Mouse (Mus musculus) liver, embryonic 14.5 days (tissue): Measurements from ENCODE around the gene Snx32. TPM values are rescaled to one million over a fixed set of nuclear protein-coding genes. Genes with fewer than 3 reads are reported as not detected.

Source experiments
- ATAC-seq: fragments of 200-750 bp; cut with Nextera tagmentation; 2 replicates; pipeline ENCODE4 v1.8.0; 2017; ENCODE audit warnings: moderate number of reproducible peaks, mild to moderate bottlenecking, moderate library complexity; ENCODE audit not compliant: insufficient read depth
- DNase-seq, 3 experiments: peaks; one replicate each; pipeline ENCODE4 v3.0.0-alpha.2; 2012 to 2013; ENCODE audit warnings: low read depth in 3 of 3, low spot score in 3 of 3
- H3K27ac ChIP-seq: fragments of 300-500 bp; sonication (generic); 2 replicates; pipeline ENCODE4 v1.5.1; 2014; ENCODE audit warnings: moderate library complexity, mild to moderate bottlenecking, control low read depth, inconsistent platforms
- H3K27me3 ChIP-seq: fragments of 300-500 bp; sonication (generic); 2 replicates; pipeline ENCODE4 v1.6.1; 2014; ENCODE audit warnings: mild to moderate bottlenecking, low read length, moderate library complexity; ENCODE audit not compliant: control insufficient read depth, insufficient read depth
- H3K36me3 ChIP-seq: fragments of 300-500 bp; sonication (generic); replicated peaks from 2 replicates; pipeline ENCODE4 v1.6.1; 2014; ENCODE audit warnings: low read depth; ENCODE audit not compliant: control insufficient read depth, insufficient read depth
- H3K4me1 ChIP-seq, 2 experiments: fragments of 200-500 bp in 1 of 2; fragments of 300-500 bp in 1 of 2; sonication (generic) in 1 of 2; replicated peaks; 2 replicates each; pipeline ENCODE4 v1.6.1; 2012 to 2014; ENCODE audit warnings: antibody characterized with exemption in 1 of 2, inconsistent platforms in 1 of 2, low read length in 1 of 2; ENCODE audit not compliant: control insufficient read depth in 2 of 2, insufficient read depth in 2 of 2
- H3K4me2 ChIP-seq: fragments of 300-500 bp; sonication (generic); 2 replicates; pipeline ENCODE4 v1.6.1; 2014; ENCODE audit warnings: low read depth, mild to moderate bottlenecking, control low read depth, moderate library complexity
- H3K4me3 ChIP-seq, 2 experiments: fragments of 200-500 bp in 1 of 2; fragments of 300-500 bp in 1 of 2; sonication (generic) in 1 of 2; 2 replicates each; pipeline ENCODE4 v1.5.1; 2012 to 2014; ENCODE audit warnings: low read depth in 2 of 2, low read length in 2 of 2, mild to moderate bottlenecking in 2 of 2, control low read depth in 1 of 2, inconsistent platforms in 1 of 2, moderate library complexity in 1 of 2; ENCODE audit not compliant: insufficient read depth in 1 of 2
- H3K9ac ChIP-seq: fragments of 300-500 bp; sonication (generic); replicated peaks from 2 replicates; pipeline ENCODE4 v1.6.1; 2014; ENCODE audit warnings: mild to moderate bottlenecking, control low read depth, moderate library complexity
- H3K9me3 ChIP-seq: fragments of 300-500 bp; sonication (generic); 2 replicates; pipeline ENCODE4 v1.6.1; 2016; ENCODE audit warnings: low read length, mixed read lengths; ENCODE audit not compliant: control insufficient read depth
- CTCF ChIP-seq: IDR thresholded peaks from 2 replicates; pipeline ENCODE4 v1.5.1; 2016; ENCODE audit warnings: antibody characterized with exemption, low read depth, control low read depth
- EP300 ChIP-seq: IDR thresholded peaks from 2 replicates; pipeline ENCODE4 v1.6.1; 2016; ENCODE audit warnings: antibody characterized with exemption, low read depth
- WGBS: fragments of 180-500 bp; shearing (Covaris S2); extraction: QIAGEN DNeasy Blood & Tissue Kit; methylation state at CpG from one replicate; pipeline ENCODE4 v1.1.7; 2014; ENCODE audit not compliant: insufficient replicate concordance; 5-methylcytosine and 5-hydroxymethylcytosine counted together
- polyA plus RNA-seq, 2 experiments: library from polyadenylated mRNA; depleted of rRNA in 1 of 2; stranded (reverse) in 1 of 2; unstranded in 1 of 2; fragments of >200 nt; fragmentation: Nextera tagmentation in 1 of 2; extraction: Ambion mirVana in 1 of 2; gene quantifications; 2 replicates each; pipeline versions ENCODE4 v1.2.1 to v1.2.3; 2012 to 2014

Gene Snx32
- polyA plus RNA-seq, 2 experiments, result 4.7 to 9.0 TPM

- WGBS, result 3% methylated on average over 26 of the region's 26 CpGs
- H3K9ac ChIP-seq, result peak overlapping the region; percentile 67
- H3K27ac ChIP-seq, result no peak overlapping the region
- H3K27me3 ChIP-seq, result no peaks in the 10 kb centered on the region
- H3K4me1 ChIP-seq, result peaks cover 19 to 22% of the 10 kb centered on the region in 2 experiments
- no peak for DNase-seq
- H3K9me3 ChIP-seq, result no peaks in the 10 kb centered on the region
- TF ChIP-seq EP300, result no peak
- TF ChIP-seq CTCF, result no peak
- peak overlapping the region; percentile 77 for H3K4me2 ChIP-seq
- peak overlapping the region; percentile 68 to 69 for H3K4me3 ChIP-seq
- no peaks in the 10 kb centered on the region for H3K36me3 ChIP-seq
- no peak; the same call in 1 of the 2 replicates for ATAC-seq
Measured at GRCm38 (mm10) chr19:5456241-5456921, 54.0 kb downstream of the Snx32 start.

- Histone ChIP-seq H3K27me3 (no peaks in the 10 kb centered on the region), H3K9ac (no peak overlapping the region), H3K27ac (no peak overlapping the region), H3K36me3 (no peaks in the 10 kb centered on the region), H3K4me1 (peaks cover 14 to 19% of the 10 kb centered on the region in 2 experiments), H3K4me3 (no peak overlapping the region), H3K4me2 (peak overlapping the region; percentile 77), H3K9me3 (no peaks in the 10 kb centered on the region)
- WGBS, result 61% methylated on average over 8 of the region's 8 CpGs
- TF ChIP-seq EP300 (no peak), CTCF (no peak)
- ATAC-seq (no peak), DNase-seq (no peak)
Measured at GRCm38 (mm10) chr19:5455568-5455967, 54.8 kb downstream of the Snx32 start.

- 81% methylated on average over 12 of the region's 12 CpGs for WGBS
- Histone ChIP-seq H3K9ac (no peak overlapping the region), H3K4me3 (no peak overlapping the region)
Measured at GRCm38 (mm10) chr19:5455037-5455436, 55.3 kb downstream of the Snx32 start.

DNA sequence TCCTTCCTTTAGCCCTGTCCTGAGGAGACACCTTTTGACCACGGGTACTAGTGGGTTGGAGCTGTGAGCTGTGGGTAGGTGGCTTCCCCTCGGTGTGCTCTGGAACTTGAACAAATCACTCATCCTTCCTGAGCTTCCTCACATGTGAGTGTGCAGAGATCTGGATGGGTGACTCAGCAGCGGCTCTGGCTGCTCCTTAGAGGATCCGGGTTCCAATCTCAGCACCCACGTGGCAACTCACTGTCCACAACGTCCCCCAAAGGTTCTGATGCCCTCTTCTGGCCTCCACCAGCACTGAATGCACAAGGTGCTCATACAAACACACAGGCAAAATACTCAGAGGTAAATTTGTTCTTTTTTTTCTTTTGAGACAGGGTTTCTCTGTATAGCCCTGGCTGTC lies 58.6 kb downstream of the Snx32 start:
- Histone ChIP-seq H3K4me2 (no peak overlapping the region), H3K36me3 (no peaks in the 10 kb centered on the region), H3K9ac (no peak overlapping the region), H3K4me3 (no peak overlapping the region), H3K4me1 (peaks cover 5 to 20% of the 10 kb centered on the region in 2 experiments), H3K27ac (no peak overlapping the region), H3K27me3 (peaks cover 34% of the 10 kb centered on the region), H3K9me3 (no peaks in the 10 kb centered on the region)
- ATAC-seq (no peak), DNase-seq (no peak)
- WGBS, result 46% methylated on average over 6 of the region's 6 CpGs
- no peak for TF ChIP-seq CTCF
- no peak for TF ChIP-seq EP300

More at GRCm38 (mm10) chr19:5455037-5455436, 55.3 kb downstream of the Snx32 start:
- no peak for ATAC-seq
- no peaks in the 10 kb centered on the region for H3K9me3 ChIP-seq
- TF ChIP-seq CTCF (no peak), EP300 (no peak)
- DNase-seq, result no peak
- H3K27ac ChIP-seq, result no peak overlapping the region
- no peak overlapping the region; the same call in 1 of the 2 replicates for H3K4me2 ChIP-seq
- peaks cover 4% of the 10 kb centered on the region; the same call in 1 of the 2 replicates for H3K27me3 ChIP-seq
- no peaks in the 10 kb centered on the region for H3K36me3 ChIP-seq
- peaks cover 12 to 19% of the 10 kb centered on the region in 2 experiments for H3K4me1 ChIP-seq

GRCm38 (mm10) chr19:5449673-5450072 lies 60.7 kb downstream of the Snx32 start:
- Histone ChIP-seq H3K4me2 (no peak overlapping the region), H3K36me3 (no peaks in the 10 kb centered on the region), H3K4me1 (peaks cover 5 to 11% of the 10 kb centered on the region in 2 experiments), H3K27ac (no peak overlapping the region), H3K27me3 (peaks cover 41% of the 10 kb centered on the region), H3K9me3 (no peaks in the 10 kb centered on the region), H3K9ac (no peak overlapping the region), H3K4me3 (no peak overlapping the region)
- DNase-seq (no peak), ATAC-seq (no peak)
- WGBS, result 64% methylated on average over 3 of the region's 3 CpGs
- TF ChIP-seq CTCF (no peak), EP300 (no peak)
